In the genomic region with DNA sequence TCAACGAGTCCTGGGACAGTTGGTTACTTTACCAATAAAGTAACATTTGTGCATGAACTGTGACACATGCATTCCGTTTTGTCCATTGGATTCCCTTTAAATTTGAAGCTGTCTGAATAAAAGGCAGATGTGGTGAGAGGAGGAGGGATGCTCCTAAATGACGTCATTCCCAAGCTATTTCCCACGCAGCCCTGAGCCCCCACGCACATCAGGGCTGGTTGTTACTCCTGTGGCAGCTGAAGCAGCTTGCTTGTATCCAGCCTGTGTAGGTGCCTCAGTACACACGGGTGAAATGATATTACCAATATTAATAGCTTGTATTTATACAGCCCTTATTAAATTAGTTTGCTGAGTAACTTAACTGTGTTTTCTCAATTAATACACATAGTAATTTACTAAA, we compare ENCODE assay signal across 19 mouse cellular contexts.
"Had no signal": no experiment of that assay in that cellular context is flagged by ENCODE, and none has a peak within 500 bp of the region (broad histone marks: within the 10 kb centered on the region; RNA-seq: fewer than 3 reads in every experiment).

No protein-coding gene starts in this region.

- DNase-seq: liver, postnatal 0 days; lung, adult 2 months; lung, postnatal 14 days; lung, postnatal 36 days; midbrain, embryonic 14.5 days; retina, postnatal 1 day; right cerebral cortex, adult 18-20 months; right cerebral cortex, postnatal 4 days; spleen, adult 18-20 months; thymus, adult 18-20 months; thymus, postnatal 14 days; thymus, postnatal 36 days had no signal

- H3K9me3 ChIP-seq: lung, embryonic 15.5 days; midbrain, embryonic 10.5 days; neural tube, embryonic 13.5 days; neural tube, embryonic 15.5 days had no signal

- ATAC-seq: liver, postnatal 0 days; lung, postnatal 0 days; midbrain, embryonic 16.5 days had no signal

- H3K27me3 ChIP-seq: lung, embryonic 15.5 days; neural tube, embryonic 13.5 days; neural tube, embryonic 15.5 days had no signal

- H3K4me2 ChIP-seq: lung, embryonic 15.5 days; neural tube, embryonic 13.5 days; neural tube, embryonic 15.5 days had no signal

- H3K27ac ChIP-seq: lung, embryonic 15.5 days; midbrain, embryonic 10.5 days; neural tube, embryonic 13.5 days; neural tube, embryonic 15.5 days had no signal

- H3K4me3 ChIP-seq: lung, embryonic 15.5 days; midbrain, embryonic 10.5 days; myocyte; neural tube, embryonic 13.5 days; neural tube, embryonic 15.5 days had no signal

- H3K4me1 ChIP-seq: lung, embryonic 15.5 days had no signal

- H3K9ac ChIP-seq: liver, postnatal 0 days; lung, embryonic 15.5 days; neural tube, embryonic 13.5 days; neural tube, embryonic 15.5 days had no signal

- H3K36me3 ChIP-seq: lung, embryonic 15.5 days; midbrain, embryonic 10.5 days; neural tube, embryonic 13.5 days; neural tube, embryonic 15.5 days had no signal
